Mouse (Mus musculus) testis, adult 2 months (tissue): Measurements from ENCODE around the gene Hdac9. TPM values are rescaled to one million over a fixed set of nuclear protein-coding genes. Genes with fewer than 3 reads are reported as not detected.

ENCODE experiments used
- H3K27ac ChIP-seq: fragments of 200-500 bp; 2 replicates; pipeline ENCODE4 v1.5.1; 2012; ENCODE audit warnings: low read depth, low read length; ENCODE audit not compliant: control insufficient read depth, insufficient read depth
- H3K27me3 ChIP-seq: fragments of 200-500 bp; 2 replicates; pipeline ENCODE4 v1.6.1; 2012; ENCODE audit warnings: mild to moderate bottlenecking, low read length, moderate library complexity; ENCODE audit not compliant: control insufficient read depth, insufficient read depth
- H3K36me3 ChIP-seq: fragments of 200-500 bp; 2 replicates; pipeline ENCODE4 v1.6.1; 2012; ENCODE audit warnings: mild to moderate bottlenecking, low read length; ENCODE audit not compliant: control insufficient read depth, insufficient read depth
- H3K4me1 ChIP-seq: fragments of 200-500 bp; 2 replicates; pipeline ENCODE4 v1.6.1; 2012; ENCODE audit warnings: low read length; ENCODE audit not compliant: control insufficient read depth, insufficient read depth
- H3K4me3 ChIP-seq: fragments of 200-500 bp; 2 replicates; pipeline ENCODE4 v1.5.1; 2012; ENCODE audit warnings: low read depth, mild to moderate bottlenecking, low read length, moderate library complexity, mixed read lengths; ENCODE audit not compliant: control insufficient read depth
- CTCF ChIP-seq: fragments of 200-500 bp; IDR thresholded peaks from 2 replicates; pipeline ENCODE4 v1.5.1; 2012; ENCODE audit warnings: low read depth, mild to moderate bottlenecking, inconsistent platforms, low read length, moderate library complexity; ENCODE audit not compliant: control insufficient read depth, insufficient read depth, insufficient replicate concordance
- POLR2A ChIP-seq: fragments of 200-500 bp; IDR thresholded peaks from 2 replicates; pipeline ENCODE4 v1.6.1; 2012; ENCODE audit warnings: low read depth, mild to moderate bottlenecking, inconsistent platforms, low read length, moderate library complexity; ENCODE audit not compliant: control insufficient read depth
- polyA plus RNA-seq: library from polyadenylated mRNA; depleted of rRNA; stranded (reverse); fragments of >200 nt; gene quantifications from 2 replicates; pipeline ENCODE4 v1.2.3, GENCODE M21; 2012

Gene Hdac9
- polyA plus RNA-seq, 1 experiment: 2.9 TPM

- H3K36me3 ChIP-seq: no peaks in the 10 kb centered on the region
- H3K27ac ChIP-seq: no peak overlapping the region
- H3K4me3 ChIP-seq: no peak overlapping the region
- H3K4me1 ChIP-seq: no peaks in the 10 kb centered on the region
- TF ChIP-seq POLR2A (no peak), CTCF (no peak)
- no peaks in the 10 kb centered on the region for H3K27me3 ChIP-seq
These were observed 738.0 kb downstream of the Hdac9 start for GRCm38 (mm10) chr12:34178931-34179330.

- no peak overlapping the region for H3K4me3 ChIP-seq
- no peak overlapping the region for H3K27ac ChIP-seq
- H3K27me3 ChIP-seq: no peaks in the 10 kb centered on the region
- H3K36me3 ChIP-seq: no peaks in the 10 kb centered on the region
- no peaks in the 10 kb centered on the region for H3K4me1 ChIP-seq
- TF ChIP-seq CTCF (no peak), POLR2A (no peak)
These were observed 740.1 kb downstream of the Hdac9 start for GRCm38 (mm10) chr12:34176790-34177189.

DNA sequence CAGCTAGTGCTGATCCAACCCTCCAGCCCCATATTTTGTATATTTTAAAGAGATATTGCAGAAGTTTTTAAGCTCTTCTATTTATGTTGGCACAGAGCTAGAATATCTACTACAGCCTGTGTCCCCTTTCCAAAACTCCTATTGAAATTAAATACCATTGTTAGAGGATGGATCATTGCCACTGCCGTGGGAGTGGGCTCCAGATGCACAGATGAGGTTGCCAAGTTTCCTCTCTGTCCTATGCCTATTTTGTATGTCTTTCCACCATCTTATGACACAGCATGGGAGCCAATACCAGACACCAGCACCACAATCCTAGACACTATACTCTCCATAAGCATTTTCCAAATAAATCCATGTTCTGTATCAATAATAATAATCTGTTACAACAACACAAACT, 743.9 kb downstream of the Hdac9 start:
- H3K4me1 ChIP-seq: no peaks in the 10 kb centered on the region
- no peaks in the 10 kb centered on the region for H3K27me3 ChIP-seq
- no peaks in the 10 kb centered on the region for H3K36me3 ChIP-seq
- no peak overlapping the region for H3K4me3 ChIP-seq
- H3K27ac ChIP-seq: no peak overlapping the region
- no peak for TF ChIP-seq CTCF
- TF ChIP-seq POLR2A: no peak

DNA sequence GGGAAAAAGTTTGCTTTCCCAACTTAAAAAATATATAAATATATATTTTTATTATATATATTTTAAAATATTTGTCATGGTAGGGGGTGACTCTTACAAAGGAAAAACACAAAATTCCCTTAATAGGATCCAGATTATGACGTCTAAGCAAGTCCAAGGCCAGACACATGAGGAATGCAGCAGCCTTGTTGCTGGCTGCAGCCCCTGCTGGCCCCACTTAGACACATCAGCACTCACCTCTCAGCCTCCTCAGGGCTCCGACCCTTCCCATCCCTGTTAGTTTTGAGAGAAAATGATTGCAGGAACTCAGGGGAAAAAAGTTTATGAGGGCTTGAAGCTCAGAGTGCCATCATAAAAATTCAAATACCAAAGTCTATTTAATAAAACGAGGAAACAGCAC, 746.3 kb downstream of the Hdac9 start:
- Histone ChIP-seq H3K4me1 (no peaks in the 10 kb centered on the region), H3K27me3 (no peaks in the 10 kb centered on the region), H3K27ac (no peak overlapping the region), H3K4me3 (no peak overlapping the region), H3K36me3 (no peaks in the 10 kb centered on the region)
- TF ChIP-seq CTCF (no peak), POLR2A (no peak)

DNA sequence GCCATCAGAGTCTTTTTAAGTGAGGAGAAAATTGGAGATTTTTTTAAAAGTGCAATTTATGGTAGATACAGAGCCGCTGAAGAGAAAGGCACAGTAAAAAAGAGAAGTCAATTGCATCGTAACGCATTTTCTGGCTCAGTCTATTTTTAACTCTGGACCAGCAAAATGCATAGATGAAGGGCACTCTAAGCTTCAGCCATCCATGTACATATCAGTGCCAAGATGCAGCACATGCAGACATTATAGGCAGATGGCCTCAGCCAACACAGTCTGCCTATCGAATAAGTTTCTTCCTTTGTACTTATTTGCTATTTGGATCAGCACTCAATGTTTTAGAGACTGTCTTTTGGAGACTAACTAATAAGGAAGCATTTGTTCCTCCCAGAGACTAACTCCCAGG, 751.2 kb downstream of the Hdac9 start:
- H3K36me3 ChIP-seq: no peaks in the 10 kb centered on the region
- TF ChIP-seq CTCF (no peak), POLR2A (no peak)
- no peaks in the 10 kb centered on the region for H3K27me3 ChIP-seq
- H3K27ac ChIP-seq: no peak overlapping the region
- H3K4me3 ChIP-seq: no peak overlapping the region
- no peaks in the 10 kb centered on the region for H3K4me1 ChIP-seq

GRCm38 (mm10) chr12:34156301-34156700, 760.6 kb downstream of the Hdac9 start:
- H3K27ac ChIP-seq: no peak overlapping the region
- no peaks in the 10 kb centered on the region for H3K36me3 ChIP-seq
- no peaks in the 10 kb centered on the region for H3K4me1 ChIP-seq
- no peak overlapping the region for H3K4me3 ChIP-seq
- no peaks in the 10 kb centered on the region for H3K27me3 ChIP-seq
- no peak for TF ChIP-seq POLR2A
- no peak for TF ChIP-seq CTCF

DNA sequence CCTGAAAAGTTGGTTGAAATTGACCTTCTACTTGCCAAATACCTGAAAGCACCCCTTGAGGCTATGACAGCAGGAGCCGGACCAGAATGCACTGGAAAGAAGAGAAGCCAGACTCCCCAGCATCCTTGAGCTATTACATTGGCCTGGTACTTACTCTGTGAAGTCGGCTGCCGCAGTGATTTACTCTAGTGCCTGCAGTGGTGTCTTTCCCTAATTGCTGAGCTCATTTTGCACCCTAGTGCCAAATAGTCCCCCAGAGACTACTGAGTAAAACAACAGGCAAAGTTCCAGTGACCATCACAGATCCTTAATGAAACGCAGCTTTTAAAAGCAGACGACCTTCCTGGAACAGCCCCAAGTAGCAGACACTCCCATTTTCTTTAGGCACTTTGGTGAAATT, 761.2 kb downstream of the Hdac9 start:
- H3K27me3 ChIP-seq: no peaks in the 10 kb centered on the region

GRCm38 (mm10) chr12:34154757-34155156, 762.1 kb downstream of the Hdac9 start:
- no peaks in the 10 kb centered on the region for H3K36me3 ChIP-seq
- no peaks in the 10 kb centered on the region for H3K4me1 ChIP-seq
- TF ChIP-seq POLR2A (no peak), CTCF (no peak)
- H3K27me3 ChIP-seq: no peaks in the 10 kb centered on the region
- H3K27ac ChIP-seq: no peak overlapping the region
- H3K4me3 ChIP-seq: no peak overlapping the region

More for the DNA sequence above, 761.2 kb downstream of the Hdac9 start:
- H3K4me1 ChIP-seq: no peaks in the 10 kb centered on the region
- H3K4me3 ChIP-seq: no peak overlapping the region
- no peak overlapping the region for H3K27ac ChIP-seq
- no peaks in the 10 kb centered on the region for H3K36me3 ChIP-seq
- TF ChIP-seq POLR2A (no peak), CTCF (no peak)
